Mouse (Mus musculus) erythroblast, embryonic 14.5 days (primary cell): Measurements from ENCODE around the gene Fam53b.

Experiments
- GATA1 ChIP-seq: IDR thresholded peaks from 2 replicates; pipeline ENCODE4 v1.6.1; 2012; ENCODE audit warnings: low read length, inconsistent platforms, mixed read lengths
- TAL1 ChIP-seq: IDR thresholded peaks from 3 replicates; pipeline ENCODE4 v1.6.1; 2012; ENCODE audit warnings: low read length, inconsistent platforms, mixed read lengths

DNA sequence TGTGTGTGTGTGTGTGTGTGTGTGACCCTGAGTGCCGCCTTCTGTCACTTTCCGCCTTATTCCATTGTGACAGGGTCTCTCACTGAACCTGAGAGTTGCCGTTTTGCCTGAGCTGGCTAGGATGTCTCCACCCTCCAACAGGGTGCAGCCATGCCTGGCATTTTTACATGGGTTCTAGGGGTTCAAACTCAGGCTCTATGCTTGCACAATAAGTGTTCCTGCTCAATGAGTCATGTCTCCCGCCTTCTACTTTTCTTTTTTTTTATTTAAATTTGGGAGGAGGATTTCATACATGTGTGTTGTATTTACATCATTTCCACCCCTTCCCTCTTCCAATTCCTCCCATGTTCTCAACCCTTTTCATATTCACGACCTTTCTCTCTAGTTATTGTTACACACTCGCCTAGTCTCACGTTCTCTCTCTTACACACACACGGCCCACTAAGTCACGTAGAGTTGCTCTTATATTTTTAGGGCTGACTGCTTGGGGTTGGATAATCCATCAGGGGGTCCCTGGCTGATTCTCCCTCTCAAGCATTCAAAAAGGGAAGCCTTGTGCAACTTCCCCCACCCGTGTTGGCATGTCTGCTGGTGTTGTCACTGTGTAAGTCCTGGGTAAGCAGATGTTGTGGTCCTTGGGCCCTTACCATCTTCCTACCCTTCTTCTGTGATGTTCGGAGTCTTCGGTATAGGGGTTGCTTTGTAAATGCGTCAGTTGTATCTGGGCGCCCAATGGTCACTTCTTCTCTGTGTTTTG is 122.8 kb downstream of the Fam53b start:
- TF ChIP-seq GATA1 (no peak), TAL1 (no peak)
